Mouse (Mus musculus) midbrain, embryonic 14.5 days (tissue): Measurements from ENCODE around the gene Lrba. TPM values are rescaled to one million over a fixed set of nuclear protein-coding genes. Genes with fewer than 3 reads are reported as not detected.

Experiments
- ATAC-seq: fragments of 200-750 bp; cut with Nextera tagmentation; 2 replicates; pipeline ENCODE4 v1.8.0; 2017; ENCODE audit warnings: moderate number of reproducible peaks, moderate library complexity; ENCODE audit not compliant: low FRiP score, low TSS enrichment
- DNase-seq: peaks from one replicate; pipeline ENCODE4 v3.0.0-alpha.2; 2015
- H3K27ac ChIP-seq: fragments of 300-500 bp; sonication (generic); replicated peaks from 2 replicates; pipeline ENCODE4 v1.5.1; 2014; ENCODE audit warnings: mild to moderate bottlenecking, low read depth, low read length, moderate library complexity
- H3K27me3 ChIP-seq: fragments of 300-500 bp; sonication (generic); 2 replicates; pipeline ENCODE4 v1.6.1; 2014; ENCODE audit warnings: low read length, control low read depth, mixed read lengths; ENCODE audit not compliant: control insufficient read depth, insufficient read depth
- H3K36me3 ChIP-seq: fragments of 300-500 bp; sonication (generic); 2 replicates; pipeline ENCODE4 v1.6.1; 2014; ENCODE audit warnings: low read length, control low read depth; ENCODE audit not compliant: control insufficient read depth, insufficient read depth
- H3K4me1 ChIP-seq: fragments of 300-500 bp; sonication (generic); 2 replicates; pipeline ENCODE4 v1.6.1; 2014; ENCODE audit warnings: mild to moderate bottlenecking, antibody characterized with exemption, low read length, control low read depth; ENCODE audit not compliant: control insufficient read depth, insufficient read depth
- H3K4me2 ChIP-seq: fragments of 300-500 bp; sonication (generic); 2 replicates; pipeline ENCODE4 v1.6.1; 2014; ENCODE audit warnings: mild to moderate bottlenecking, low read length, moderate library complexity
- H3K4me3 ChIP-seq: fragments of 300-500 bp; sonication (generic); replicated peaks from 2 replicates; pipeline ENCODE4 v1.5.1; 2014; ENCODE audit warnings: low read depth, low read length
- H3K9ac ChIP-seq: fragments of 300-500 bp; sonication (generic); replicated peaks from 2 replicates; pipeline ENCODE4 v1.6.1; 2014; ENCODE audit warnings: mild to moderate bottlenecking, low read length, moderate library complexity
- H3K9me3 ChIP-seq: fragments of 300-500 bp; sonication (generic); 2 replicates; pipeline ENCODE4 v1.6.1; 2016; ENCODE audit warnings: low read length, control low read depth, mixed read lengths; ENCODE audit not compliant: control insufficient read depth
- WGBS: fragments of 180-500 bp; shearing (Covaris S2); extraction: QIAGEN DNeasy Blood & Tissue Kit; methylation state at CpG from one replicate; pipeline ENCODE4 v1.1.7; 2014; 5-methylcytosine and 5-hydroxymethylcytosine counted together
- polyA plus RNA-seq: library from polyadenylated mRNA; unstranded; fragments of >200 nt; fragmentation: Nextera tagmentation; extraction: Ambion mirVana; gene quantifications from 2 replicates; pipeline ENCODE4 v1.2.1, GENCODE M21; 2014

The Lrba gene
- polyA plus RNA-seq, 1 experiment from 2014 or later, result 10.2 TPM

- Histone ChIP-seq H3K27ac (no peak overlapping the region), H3K4me1 (no peaks in the 10 kb centered on the region), H3K27me3 (no peaks in the 10 kb centered on the region), H3K36me3 (no peaks in the 10 kb centered on the region), H3K9me3 (no peaks in the 10 kb centered on the region), H3K9ac (no peak overlapping the region), H3K4me3 (no peak overlapping the region), H3K4me2 (no peak overlapping the region)
- ATAC-seq (no peak), DNase-seq (no peak)
- 95% methylated on average over 1 of the region's 1 CpGs for WGBS
Observed at GRCm38 (mm10) chr3:86294866-86295265, 70.4 kb downstream of the Lrba start.

- no peaks in the 10 kb centered on the region for H3K36me3 ChIP-seq
- no peak overlapping the region for H3K4me2 ChIP-seq
- ATAC-seq, result no peak
- no peak overlapping the region for H3K9ac ChIP-seq
- H3K4me3 ChIP-seq, result no peak overlapping the region
- no peak overlapping the region for H3K27ac ChIP-seq
- H3K4me1 ChIP-seq, result no peaks in the 10 kb centered on the region
- DNase-seq, result peak; percentile 13
- WGBS, result 55% methylated on average over 8 of the region's 8 CpGs
- no peaks in the 10 kb centered on the region for H3K27me3 ChIP-seq
- H3K9me3 ChIP-seq, result no peaks in the 10 kb centered on the region
Observed at GRCm38 (mm10) chr3:86296214-86296613, 71.7 kb downstream of the Lrba start.

- H3K27me3 ChIP-seq, result no peaks in the 10 kb centered on the region
- no peak overlapping the region for H3K9ac ChIP-seq
- WGBS, result 85% methylated on average over 2 of the region's 2 CpGs
- no peaks in the 10 kb centered on the region for H3K9me3 ChIP-seq
- 0 out of 2 replicates have a peak, but pooled peaks cover 6% of the 10 kb centered on the region for H3K36me3 ChIP-seq
- no peak overlapping the region for H3K27ac ChIP-seq
- H3K4me3 ChIP-seq, result no peak overlapping the region
- ATAC-seq (no peak), DNase-seq (no peak)
- no peaks in the 10 kb centered on the region for H3K4me1 ChIP-seq
- no peak overlapping the region for H3K4me2 ChIP-seq
Observed at GRCm38 (mm10) chr3:86308833-86309232, 84.4 kb downstream of the Lrba start.

- ATAC-seq (no peak), DNase-seq (no peak)
- Histone ChIP-seq H3K4me3 (no peak overlapping the region), H3K9me3 (no peaks in the 10 kb centered on the region), H3K27ac (no peak overlapping the region), H3K4me2 (no peak overlapping the region), H3K36me3 (no peaks in the 10 kb centered on the region), H3K4me1 (no peaks in the 10 kb centered on the region), H3K9ac (no peak overlapping the region), H3K27me3 (no peaks in the 10 kb centered on the region)
- WGBS, result 78% methylated on average over 5 of the region's 5 CpGs
Observed at GRCm38 (mm10) chr3:86310216-86310615, 85.7 kb downstream of the Lrba start.

- ATAC-seq (no peak), DNase-seq (no peak)
- Histone ChIP-seq H3K27ac (no peak overlapping the region), H3K9me3 (no peaks in the 10 kb centered on the region), H3K9ac (no peak overlapping the region), H3K27me3 (no peaks in the 10 kb centered on the region), H3K36me3 (no peaks in the 10 kb centered on the region), H3K4me1 (no peaks in the 10 kb centered on the region), H3K4me2 (no peak overlapping the region), H3K4me3 (no peak overlapping the region)
- 8% methylated on average over 1 of the region's 1 CpGs for WGBS
Observed at GRCm38 (mm10) chr3:86311406-86311805, 86.9 kb downstream of the Lrba start.

DNA sequence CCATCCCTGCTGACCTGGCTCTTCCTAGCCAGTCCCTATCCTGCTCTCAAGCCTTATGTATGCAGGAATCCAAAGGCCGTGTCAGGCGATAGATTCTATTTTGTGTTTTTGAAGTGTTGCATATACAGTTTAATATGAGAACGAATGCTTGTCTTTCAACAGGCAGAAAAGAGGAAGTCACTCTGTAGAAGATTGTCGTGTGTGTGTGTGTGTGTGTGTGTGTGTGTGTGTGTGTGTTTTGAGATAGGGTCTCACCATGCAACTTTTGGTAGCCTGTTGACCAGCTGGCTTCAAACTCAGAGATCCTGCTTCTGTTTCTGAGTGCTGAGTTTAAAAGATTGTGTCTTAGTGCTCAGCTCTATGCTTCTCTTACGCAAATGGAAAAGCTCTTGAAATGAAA, 93.2 kb downstream of the Lrba start:
- Histone ChIP-seq H3K4me2 (no peak overlapping the region), H3K9me3 (no peaks in the 10 kb centered on the region), H3K27ac (no peak overlapping the region), H3K4me1 (no peaks in the 10 kb centered on the region), H3K27me3 (no peaks in the 10 kb centered on the region), H3K9ac (no peak overlapping the region), H3K4me3 (no peak overlapping the region), H3K36me3 (no peaks in the 10 kb centered on the region)
- DNase-seq (no peak), ATAC-seq (no peak)
- 91% methylated on average over 5 of the region's 5 CpGs for WGBS

GRCm38 (mm10) chr3:86328531-86328930, 104.1 kb downstream of the Lrba start:
- ATAC-seq (no peak), DNase-seq (peak; percentile 76)
- Histone ChIP-seq H3K4me2 (no peak overlapping the region), H3K9ac (no peak overlapping the region), H3K9me3 (no peaks in the 10 kb centered on the region), H3K4me3 (no peak overlapping the region), H3K4me1 (no peaks in the 10 kb centered on the region), H3K36me3 (no peaks in the 10 kb centered on the region), H3K27me3 (no peaks in the 10 kb centered on the region), H3K27ac (no peak overlapping the region)
- 23% methylated on average over 1 of the region's 1 CpGs for WGBS

- Histone ChIP-seq H3K9ac (no peak overlapping the region), H3K4me3 (no peak overlapping the region), H3K9me3 (no peaks in the 10 kb centered on the region), H3K4me2 (no peak overlapping the region), H3K4me1 (0 out of 2 replicates have a peak, but pooled peaks cover 7% of the 10 kb centered on the region), H3K27me3 (no peaks in the 10 kb centered on the region), H3K36me3 (no peaks in the 10 kb centered on the region), H3K27ac (0 out of 2 replicates have a peak overlapping the region, but pooled peaks have one; percentile 20)
- ATAC-seq, result no peak; the same call in 1 of the 2 replicates
- WGBS, result 8% methylated on average over 5 of the region's 5 CpGs
- DNase-seq, result peak; percentile 47
Observed at GRCm38 (mm10) chr3:86343261-86343660, 118.8 kb downstream of the Lrba start.

DNA sequence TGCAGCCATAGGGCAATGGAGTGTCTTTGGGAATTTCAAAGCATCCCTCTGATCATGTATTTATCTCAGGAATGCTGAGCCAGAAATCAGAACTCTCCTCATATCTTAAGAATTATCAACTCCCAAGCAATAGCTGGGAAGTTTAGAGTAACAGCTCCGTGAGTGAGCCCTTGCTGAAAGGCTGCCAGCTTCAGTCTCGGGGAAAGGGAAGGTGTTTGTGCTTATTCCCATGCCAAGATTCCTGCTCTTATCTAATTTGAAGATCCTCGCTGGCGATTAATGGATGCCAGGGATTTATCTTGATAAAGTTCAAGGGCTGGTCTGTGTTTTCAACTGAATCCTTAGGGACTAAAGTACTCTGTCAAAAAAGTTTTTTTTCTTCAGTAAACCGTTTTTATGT, 138.0 kb downstream of the Lrba start:
- ATAC-seq (no peak), DNase-seq (no peak)
- no peak overlapping the region for H3K4me2 ChIP-seq
- no peaks in the 10 kb centered on the region for H3K36me3 ChIP-seq
- H3K27me3 ChIP-seq, result no peaks in the 10 kb centered on the region
- no peaks in the 10 kb centered on the region for H3K4me1 ChIP-seq
- no peak overlapping the region for H3K27ac ChIP-seq
- WGBS, result 62% methylated on average over 5 of the region's 5 CpGs
- no peaks in the 10 kb centered on the region for H3K9me3 ChIP-seq
- no peak overlapping the region for H3K9ac ChIP-seq
- no peak overlapping the region for H3K4me3 ChIP-seq
